Mouse (Mus musculus): Measurements from ENCODE around the gene 9330161L09Rik.

Gene 9330161L09Rik

DNA sequence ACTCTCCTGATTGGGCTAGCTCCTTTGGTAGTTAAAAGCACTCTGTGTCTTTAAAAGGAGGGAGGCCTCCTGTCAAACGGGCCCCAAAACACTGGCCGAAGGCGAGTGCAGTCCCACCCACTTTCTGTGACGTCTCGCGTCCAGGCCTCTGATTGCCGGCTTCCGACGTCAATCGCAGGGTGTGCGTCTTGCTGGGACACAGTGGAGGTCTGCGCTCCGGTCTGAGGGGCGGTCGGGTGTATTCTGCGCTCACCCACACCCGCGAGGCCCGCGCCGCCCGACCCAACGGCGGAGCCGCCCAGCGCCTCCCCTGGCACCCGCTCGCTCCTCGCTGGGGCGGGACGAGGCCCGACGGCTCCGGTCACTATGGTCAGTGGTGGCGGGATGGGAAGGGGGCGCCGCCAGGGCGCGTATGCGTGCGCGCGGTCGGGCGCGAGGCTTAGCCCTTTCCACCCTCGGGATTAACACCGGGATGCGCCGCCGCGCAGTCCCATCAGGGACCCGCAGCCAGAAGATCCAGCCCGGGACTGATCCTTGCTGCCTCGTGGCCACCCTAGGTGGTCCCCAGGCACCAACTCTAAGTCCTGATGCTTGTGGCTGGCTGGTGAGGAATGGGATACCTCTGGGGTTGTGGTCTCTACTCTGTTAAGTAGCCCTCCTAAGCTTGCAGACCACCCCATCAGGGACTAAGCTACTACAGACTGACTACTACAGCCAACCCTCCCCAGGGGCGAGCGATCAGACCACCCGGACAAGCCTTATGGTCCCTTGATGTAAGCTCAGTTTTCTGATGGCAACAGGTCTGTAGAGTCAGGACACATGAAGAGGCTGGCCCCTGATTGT, 18.9 kb downstream of the 9330161L09Rik start, which contains the start of gene Otub2:
Otub2 (plus strand) TSS at position 178 of the 843 bp plus-strand sequence.
- DNase-seq, result peak; percentile 96

DNA sequence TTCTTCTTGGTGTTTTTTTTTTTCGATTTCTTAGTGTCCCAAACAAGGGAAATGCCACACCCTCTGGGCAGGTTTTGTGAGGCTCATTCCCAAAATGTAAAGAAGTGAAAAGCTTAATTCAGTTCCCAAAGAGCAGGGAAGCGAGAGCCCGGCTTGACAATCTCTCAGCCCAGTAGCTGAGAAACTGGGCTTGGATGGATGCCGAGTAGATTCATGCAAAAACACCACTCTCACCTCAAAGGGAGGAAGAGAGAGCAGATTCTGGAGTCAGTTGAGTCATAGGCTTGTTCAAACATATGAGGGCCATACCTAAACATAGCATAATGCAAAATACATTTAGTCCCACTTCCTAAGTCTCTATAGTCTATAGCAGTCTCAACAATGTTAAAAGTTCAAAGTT, 27.4 kb downstream of the 9330161L09Rik start:
- DNase-seq, result no peak

DNA sequence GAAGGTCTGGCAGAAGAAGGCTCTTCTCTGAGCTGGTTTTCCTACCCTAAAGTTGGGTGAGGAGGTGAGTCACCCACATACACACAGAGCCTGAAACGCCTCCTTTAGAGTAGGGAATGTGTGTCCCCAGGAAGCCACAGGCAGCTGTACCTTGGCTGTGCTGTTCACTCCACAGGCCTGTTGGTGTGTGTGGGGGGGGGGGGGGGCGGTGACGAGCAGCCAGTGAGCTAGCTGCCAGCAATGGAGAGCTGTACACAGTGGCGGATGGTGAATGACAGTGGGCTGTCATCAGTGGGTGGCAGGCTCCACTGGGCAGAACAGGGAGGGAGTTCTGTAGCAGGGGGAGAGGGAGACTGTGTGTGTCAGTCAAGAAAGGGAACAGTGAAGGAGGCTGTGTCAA, 30.8 kb downstream of the 9330161L09Rik start:
- DNase-seq, result no peak

DNA sequence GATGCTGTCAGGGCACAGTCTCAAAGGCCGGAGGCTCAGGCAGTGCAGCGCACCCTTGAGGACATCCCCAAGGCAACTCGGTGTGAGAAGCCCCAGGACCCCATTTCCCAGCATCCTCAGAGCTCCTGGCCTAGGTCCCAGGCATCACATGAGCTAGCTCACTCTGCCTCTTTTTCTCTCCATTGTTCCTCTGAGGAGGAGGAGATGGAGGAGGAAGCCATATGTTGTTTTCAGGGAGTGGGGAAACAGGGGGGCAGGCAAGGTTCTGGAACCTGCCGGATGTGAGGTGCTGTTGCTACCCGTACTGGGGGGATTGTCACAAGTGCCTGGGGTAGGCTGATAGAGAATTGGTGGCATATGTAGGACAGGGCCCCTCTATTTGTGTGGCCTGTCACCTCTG, 31.5 kb downstream of the 9330161L09Rik start:
- DNase-seq, result no peak

DNA sequence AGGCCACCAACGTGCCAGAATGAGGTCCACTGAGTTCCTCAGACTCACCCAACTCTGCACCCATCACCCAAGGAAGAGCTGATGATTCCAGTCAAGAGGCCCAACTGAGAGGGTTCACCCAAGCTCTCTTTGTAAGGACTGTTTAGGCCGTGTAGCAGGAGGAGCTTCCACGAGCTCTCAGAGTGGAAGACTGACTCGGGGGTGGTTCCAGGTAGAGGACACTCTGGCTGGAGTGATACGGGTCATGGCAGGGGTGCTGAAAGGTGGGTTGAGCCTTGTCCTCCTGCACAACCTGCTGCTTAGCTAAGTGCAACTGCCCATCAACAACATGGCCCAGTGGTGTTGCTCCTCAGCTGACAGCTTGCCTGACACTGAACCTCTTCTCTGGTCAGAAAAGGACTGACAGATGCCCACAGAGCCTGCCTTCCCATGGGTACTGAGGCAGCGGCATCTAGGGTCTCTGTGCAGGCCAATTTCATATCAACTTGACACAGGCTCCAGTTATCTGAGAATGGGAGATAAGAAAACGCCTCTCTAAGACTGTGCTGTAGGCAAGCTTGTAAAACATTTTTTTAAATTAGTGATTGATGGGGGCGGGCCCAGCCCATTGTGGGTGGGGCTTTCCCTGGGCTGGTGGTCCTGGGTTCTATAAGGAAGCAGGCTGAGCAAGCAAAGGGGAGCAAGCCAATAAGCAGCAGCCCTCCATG, 33.9 kb downstream of the 9330161L09Rik start:
- DNase-seq, result no peak

DNA sequence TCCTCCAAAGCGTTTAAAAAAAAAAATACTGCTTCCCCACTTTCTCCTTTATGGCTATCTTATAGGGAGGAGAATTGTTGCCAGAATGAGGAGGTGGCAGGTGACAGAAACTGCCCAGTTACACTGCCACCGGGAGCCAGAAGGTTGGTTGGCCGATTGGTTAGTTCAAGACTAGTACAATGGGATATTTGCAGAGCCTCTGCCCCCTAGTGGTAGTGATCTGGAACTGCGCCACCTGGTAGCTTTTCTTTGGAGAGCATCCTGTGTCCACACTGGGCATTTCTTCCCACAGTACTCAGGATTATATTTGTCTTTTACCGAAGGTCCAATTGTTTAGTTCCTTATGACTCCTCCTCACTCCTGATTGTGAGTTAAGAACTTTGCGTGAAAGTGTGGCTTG, 35.9 kb downstream of the 9330161L09Rik start:
- peak; percentile 70 for DNase-seq

DNA sequence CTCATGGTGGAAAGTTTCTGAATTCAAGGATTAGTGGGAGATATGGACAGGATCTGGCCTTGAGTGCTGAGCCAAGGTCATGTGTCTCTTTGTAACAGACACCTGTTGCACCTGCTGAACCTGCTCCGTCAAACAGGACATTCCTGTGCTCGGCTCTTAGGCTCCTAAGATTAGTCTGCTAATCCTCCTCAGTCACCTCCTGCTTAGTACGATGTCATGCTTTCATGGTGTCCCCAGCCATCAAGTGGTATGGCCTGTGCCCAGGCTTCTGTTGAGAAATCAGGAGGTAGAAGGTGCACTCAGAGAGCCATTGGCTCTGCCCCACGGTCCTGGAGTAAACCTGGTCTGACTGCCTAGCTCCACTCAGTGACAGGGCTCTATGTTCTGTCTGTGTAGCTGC, 36.8 kb downstream of the 9330161L09Rik start:
- no peak for DNase-seq

DNA sequence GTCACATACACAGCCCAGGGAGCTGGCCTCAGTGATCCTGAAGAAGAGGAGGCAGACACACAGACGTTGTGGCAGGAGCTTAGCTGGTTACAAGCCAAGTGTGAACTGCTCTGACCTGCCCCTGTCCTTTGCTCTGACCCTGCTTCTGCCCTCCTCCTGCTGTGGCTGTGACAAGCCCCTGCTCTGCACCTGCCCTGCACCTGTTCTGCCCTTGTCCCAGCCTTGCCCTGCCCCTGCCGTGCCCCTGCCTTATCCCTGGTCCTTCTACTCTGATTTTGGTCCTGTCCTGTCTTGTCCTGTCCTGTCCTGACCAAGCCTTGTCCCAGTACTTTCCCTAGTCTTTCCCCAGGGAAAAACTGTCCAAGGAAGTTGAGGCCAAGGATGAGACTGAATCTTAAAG, 38.8 kb downstream of the 9330161L09Rik start:
- no peak for DNase-seq

DNA sequence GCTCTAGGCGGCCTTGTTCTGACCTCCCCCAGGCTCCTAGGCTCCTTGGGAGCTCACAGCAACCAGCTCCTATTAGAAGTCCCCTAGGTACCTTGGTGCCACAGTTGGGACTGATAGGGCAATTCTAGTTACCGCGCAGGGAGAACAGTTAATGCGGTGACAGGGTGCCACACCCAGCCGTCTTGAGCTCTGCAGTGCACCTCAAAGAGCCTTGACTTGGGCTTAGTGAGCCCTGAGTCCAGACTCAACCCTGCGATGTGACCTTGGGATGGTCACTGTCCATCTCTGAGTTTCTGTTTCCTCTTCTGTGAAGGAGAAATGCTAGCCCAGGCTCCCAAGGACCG, 39.3 kb downstream of the 9330161L09Rik start:
- DNase-seq, result no peak

DNA sequence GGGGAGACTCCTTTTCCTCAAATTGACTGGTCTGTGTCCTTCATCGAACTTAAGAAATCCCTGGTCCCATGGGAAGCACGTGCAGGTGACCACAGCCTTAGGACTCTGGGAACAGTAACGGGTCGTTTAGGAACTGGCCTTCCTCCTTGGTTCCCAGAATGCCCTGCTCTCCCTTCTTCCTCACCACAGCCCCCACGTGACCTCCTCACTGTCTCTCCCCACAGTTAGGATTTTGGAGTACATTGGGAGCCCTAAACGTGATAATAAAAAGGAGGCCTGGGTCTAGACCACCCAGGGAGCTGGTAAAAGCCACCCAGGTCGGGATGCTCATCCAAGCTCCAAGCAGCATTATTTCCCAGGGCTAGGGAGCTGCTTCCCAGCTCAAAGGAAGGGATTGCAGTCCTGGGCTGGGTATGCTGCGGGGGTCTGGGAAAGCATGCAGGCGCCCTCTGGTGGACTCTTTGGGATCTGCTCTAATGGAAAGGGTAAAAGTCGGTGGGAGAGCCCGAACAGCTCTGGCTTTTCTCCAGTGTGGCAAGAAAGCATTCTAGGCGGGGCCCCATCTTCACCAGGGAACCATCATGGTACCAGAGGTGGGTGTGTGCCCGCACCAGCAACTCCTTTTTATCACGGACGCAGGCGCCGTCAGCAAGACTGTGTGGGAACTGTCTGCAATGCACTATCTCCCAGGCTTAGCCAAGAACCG, 39.8 kb downstream of the 9330161L09Rik start:
- peak; percentile 82 for DNase-seq

DNA sequence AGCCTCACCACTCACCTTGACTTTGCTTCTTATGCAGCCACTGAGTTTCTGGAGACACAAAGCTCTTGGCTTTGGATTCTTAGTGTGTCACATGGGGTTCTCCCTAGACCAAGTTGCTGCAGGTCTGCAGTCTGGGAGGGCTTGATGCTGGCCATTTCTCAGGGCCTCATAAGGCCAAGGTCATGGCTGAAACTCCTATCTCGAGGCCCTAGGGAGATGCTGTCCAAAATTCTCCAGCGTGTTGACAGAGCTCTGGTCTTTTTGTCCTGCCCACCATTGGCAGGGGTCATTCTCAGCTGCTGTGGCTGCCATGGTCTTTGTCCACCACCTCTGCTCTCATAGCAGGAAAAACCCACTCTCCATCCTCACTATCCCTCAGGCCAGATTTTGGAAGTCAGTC, 40.4 kb downstream of the 9330161L09Rik start:
- DNase-seq, result no peak

DNA sequence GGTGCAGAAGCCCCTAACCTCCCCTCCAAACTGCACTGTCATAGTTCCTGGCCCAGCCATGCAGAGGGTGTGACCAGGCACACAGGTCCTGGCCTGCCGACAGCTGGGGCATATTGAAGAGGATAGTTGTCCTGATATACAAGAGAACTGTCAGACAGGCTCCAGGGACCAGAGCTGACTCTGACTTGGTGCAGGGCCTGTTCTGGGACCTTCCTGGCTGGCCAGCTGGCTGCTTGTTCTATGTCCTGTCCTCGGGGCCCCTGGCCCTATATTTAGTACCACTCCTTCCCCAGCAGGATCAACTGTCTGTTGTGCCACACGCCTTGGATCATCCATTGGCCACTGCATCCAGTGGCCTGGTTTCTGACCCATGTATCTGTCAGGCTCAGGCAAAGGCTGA, 45.3 kb downstream of the 9330161L09Rik start:
- DNase-seq, result no peak

DNA sequence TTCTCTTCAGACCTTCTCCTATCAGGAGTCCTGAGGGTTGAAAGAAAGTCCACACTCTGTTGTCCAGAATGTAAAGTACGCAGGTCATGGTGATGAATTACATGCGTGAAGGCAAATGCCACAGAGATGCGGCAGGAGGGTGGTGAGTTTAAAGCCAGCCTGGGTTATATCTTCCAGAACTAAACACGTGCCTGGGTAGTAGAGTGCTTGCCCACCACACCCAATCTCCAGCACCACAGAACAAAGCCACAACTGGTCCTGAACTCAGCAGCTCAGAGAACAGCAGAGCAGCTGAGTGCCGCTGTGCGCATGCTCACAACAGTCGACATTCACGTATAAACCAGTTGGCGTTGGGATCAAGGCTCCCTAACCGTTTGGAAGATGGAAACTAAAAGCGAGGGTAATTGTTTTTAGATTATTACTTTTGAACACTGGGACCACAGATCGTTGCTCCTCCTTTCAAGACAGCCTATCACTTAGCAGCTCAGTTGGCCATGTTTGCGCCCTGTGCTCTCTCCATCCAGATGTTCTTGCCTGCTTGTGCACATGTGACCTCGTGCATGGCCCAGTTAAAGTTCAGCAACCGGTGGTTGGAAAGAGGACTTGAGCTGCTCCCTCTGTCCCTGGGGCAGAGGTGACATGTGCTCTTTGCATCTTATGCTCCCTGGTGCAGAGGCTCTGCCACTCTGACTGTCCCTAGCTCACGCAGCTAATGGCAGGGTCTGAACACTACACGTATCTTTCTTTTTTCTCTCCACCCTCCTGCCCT, 45.9 kb downstream of the 9330161L09Rik start:
- no peak for DNase-seq

DNA sequence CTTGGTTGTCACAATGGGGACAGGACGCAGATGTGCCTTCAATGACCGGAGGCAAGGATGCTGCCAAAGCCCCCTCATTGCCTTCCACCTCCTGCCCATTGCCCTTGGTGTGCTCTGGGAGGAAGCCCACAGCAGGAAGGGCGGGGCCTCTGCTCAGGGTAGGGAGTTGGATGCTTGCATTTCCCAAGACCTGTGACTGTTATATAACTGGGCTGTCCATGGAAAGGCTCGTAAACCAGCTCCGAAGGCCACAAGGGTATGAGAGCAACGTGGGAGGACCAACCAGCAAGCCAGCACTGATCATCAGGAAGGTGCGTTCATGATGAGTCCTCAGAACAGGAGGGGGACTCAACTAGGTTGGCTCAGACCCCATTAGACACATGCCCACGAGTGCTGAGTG, 46.8 kb downstream of the 9330161L09Rik start:
- DNase-seq, result no peak

DNA sequence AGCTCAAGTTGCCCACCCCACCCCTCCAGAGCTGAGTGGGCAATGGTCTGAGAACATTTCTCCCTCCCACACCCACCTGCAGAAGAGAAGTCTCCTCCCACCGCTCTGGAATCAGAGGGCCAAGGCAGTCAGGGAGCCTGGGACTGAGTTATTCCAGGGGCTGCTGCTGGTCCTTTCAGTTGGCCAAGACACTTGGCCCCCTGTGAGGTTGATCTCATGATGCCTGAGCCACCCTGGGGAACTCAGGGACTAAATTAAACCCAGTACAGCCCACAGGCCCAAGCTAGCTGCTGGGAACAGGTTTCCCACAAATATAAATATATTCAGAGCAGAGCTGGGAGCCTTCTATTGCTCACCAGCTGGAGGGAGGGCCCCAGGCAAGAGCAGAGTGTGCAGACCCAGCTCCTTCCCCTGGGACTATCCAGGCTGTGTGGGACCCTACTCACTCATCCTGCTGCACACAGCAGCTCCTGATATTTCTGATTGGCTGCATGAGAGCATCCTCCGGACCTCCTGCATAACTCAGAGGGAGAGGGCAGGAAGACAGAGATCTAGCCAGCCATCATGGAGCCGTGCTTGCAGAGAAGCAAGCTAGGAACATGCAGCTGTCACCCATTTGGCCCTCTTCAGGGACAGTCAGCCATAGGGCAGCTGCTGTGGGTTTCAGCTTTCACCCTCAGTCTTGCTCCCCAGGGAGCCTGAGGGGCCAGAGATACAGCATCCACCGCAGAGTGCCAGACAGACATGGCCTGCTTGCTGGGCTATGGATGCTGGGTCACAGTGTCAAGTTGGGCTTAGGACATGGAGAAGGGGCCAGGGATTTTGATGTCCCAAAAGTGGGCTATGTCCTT, 48.4 kb downstream of the 9330161L09Rik start:
- DNase-seq, result no peak

DNA sequence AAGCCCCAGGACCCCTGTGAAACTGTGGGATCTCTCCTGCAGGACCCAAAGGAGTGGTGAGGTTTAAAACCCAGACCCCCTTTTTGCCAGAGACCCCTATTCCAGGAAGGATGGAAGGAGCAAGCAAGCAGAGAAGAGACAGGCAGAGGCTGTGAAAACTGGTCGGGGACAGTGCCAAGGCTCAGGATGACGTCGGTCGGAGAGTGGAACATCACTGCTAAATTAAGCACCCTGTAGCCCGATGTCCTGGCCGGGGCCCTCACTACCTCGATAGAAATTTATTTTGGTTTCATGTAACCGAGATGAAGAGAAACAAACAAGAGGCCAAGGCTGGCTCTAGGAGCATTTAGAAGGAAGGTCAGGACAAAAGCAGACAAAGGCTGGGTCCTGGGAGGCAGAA, 49.4 kb downstream of the 9330161L09Rik start:
- DNase-seq, result no peak
